Mouse (Mus musculus) midbrain, embryonic 16.5 days (tissue): ENCODE data around the gene Dock7. TPM values are rescaled to one million over a fixed set of nuclear protein-coding genes. Genes with fewer than 3 reads are reported as not detected.

Source experiments
- ATAC-seq: fragments of 200-750 bp; cut with Nextera tagmentation; 2 replicates; pipeline ENCODE4 v1.8.0; 2017; ENCODE audit warnings: moderate TSS enrichment
- H3K27ac ChIP-seq: fragments of 300-500 bp; sonication (generic); 2 replicates; pipeline ENCODE4 v1.5.1; 2014; ENCODE audit warnings: mild to moderate bottlenecking, low read length, mixed read lengths
- H3K27me3 ChIP-seq: fragments of 300-500 bp; sonication (generic); 2 replicates; pipeline ENCODE4 v1.6.1; 2014; ENCODE audit warnings: low read depth, low read length, mixed read lengths; ENCODE audit not compliant: control insufficient read depth, insufficient read depth
- H3K36me3 ChIP-seq: fragments of 300-500 bp; sonication (generic); 2 replicates; pipeline ENCODE4 v1.6.1; 2014; ENCODE audit warnings: mild to moderate bottlenecking, low read length, moderate library complexity, mixed read lengths; ENCODE audit not compliant: control insufficient read depth, insufficient read depth
- H3K4me1 ChIP-seq: fragments of 300-500 bp; sonication (generic); 2 replicates; pipeline ENCODE4 v1.6.1; 2014; ENCODE audit warnings: mild to moderate bottlenecking, low read length, mixed read lengths; ENCODE audit not compliant: control insufficient read depth, insufficient read depth
- H3K4me2 ChIP-seq: fragments of 300-500 bp; sonication (generic); 2 replicates; pipeline ENCODE4 v1.6.1; 2014; ENCODE audit warnings: mild to moderate bottlenecking, low read length, mixed read lengths
- H3K4me3 ChIP-seq: fragments of 300-500 bp; sonication (generic); 2 replicates; pipeline ENCODE4 v1.5.1; 2014; ENCODE audit warnings: low read depth, mild to moderate bottlenecking, low read length, moderate library complexity, mixed read lengths
- H3K9ac ChIP-seq: fragments of 300-500 bp; sonication (generic); 2 replicates; pipeline ENCODE4 v1.6.1; 2014; ENCODE audit warnings: low read depth, low read length, mixed read lengths
- H3K9me3 ChIP-seq: fragments of 300-500 bp; sonication (generic); replicated peaks from 2 replicates; pipeline ENCODE4 v1.6.1; 2014; ENCODE audit warnings: mild to moderate bottlenecking, low read length, mixed read lengths; ENCODE audit not compliant: control insufficient read depth, poor library complexity, severe bottlenecking
- WGBS: fragments of 180-500 bp; shearing (Covaris S2); extraction: QIAGEN DNeasy Blood & Tissue Kit; methylation state at CpG from one replicate; pipeline ENCODE4 v1.1.7; 2014; 5-methylcytosine and 5-hydroxymethylcytosine counted together
- polyA plus RNA-seq: library from polyadenylated mRNA; unstranded; fragments of >200 nt; fragmentation: Nextera tagmentation; extraction: Ambion mirVana; gene quantifications from 2 replicates; pipeline ENCODE4 v1.2.1, GENCODE M21; 2015

Dock7 gene
- polyA plus RNA-seq, 1 experiment from 2014 or later, result 64.4 TPM

DNA sequence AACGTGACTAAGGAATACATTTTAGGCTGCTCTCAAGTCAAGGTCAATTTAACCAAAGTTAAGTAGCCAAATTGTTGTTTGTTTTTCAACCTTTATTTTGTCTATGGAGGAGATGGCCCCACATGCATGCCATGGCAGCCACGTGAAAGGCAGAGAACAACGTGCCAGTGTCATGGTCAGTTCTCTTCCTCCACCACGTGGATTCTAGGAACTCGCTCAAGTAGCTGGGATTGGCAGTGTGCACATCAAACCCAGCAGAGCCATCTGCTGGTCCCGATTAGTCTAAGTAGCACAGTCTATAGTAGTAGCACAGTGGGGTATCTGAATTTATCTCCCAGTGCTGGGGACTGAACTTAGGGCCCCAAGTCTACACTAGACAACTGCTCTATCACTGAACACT, 51.9 kb downstream of the Dock7 start:
- Histone ChIP-seq H3K27ac (no peak overlapping the region), H3K4me3 (no peak overlapping the region), H3K36me3 (peaks cover 19% of the 10 kb centered on the region), H3K27me3 (no peaks in the 10 kb centered on the region), H3K4me2 (no peak overlapping the region), H3K9me3 (no peaks in the 10 kb centered on the region), H3K4me1 (no peaks in the 10 kb centered on the region), H3K9ac (no peak overlapping the region)
- ATAC-seq, result no peak
- WGBS, result 77% methylated on average over 6 of the region's 6 CpGs

DNA sequence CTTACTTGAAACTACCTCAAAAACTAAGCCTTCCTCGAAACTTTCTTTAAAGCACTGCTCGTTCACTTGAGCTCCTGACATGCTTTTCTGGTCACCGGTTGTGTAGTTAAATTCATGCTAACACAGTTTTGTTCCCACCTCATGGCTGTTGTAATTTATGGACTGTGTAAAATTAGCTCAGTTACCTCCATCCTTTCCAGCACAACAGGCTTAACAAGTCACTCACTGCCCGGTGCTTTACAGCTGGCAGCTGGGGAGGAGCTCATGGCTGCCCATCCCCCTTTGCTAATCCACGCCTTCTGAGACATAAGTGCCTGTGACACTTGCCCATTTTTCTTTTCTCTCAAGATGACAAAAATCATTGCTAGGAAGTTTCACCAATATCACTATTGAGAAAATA, 56.2 kb downstream of the Dock7 start:
- no peak overlapping the region for H3K4me3 ChIP-seq
- no peak overlapping the region for H3K27ac ChIP-seq
- H3K27me3 ChIP-seq, result no peaks in the 10 kb centered on the region
- no peak overlapping the region for H3K9ac ChIP-seq
- 44% methylated on average over 5 of the region's 5 CpGs for WGBS
- H3K9me3 ChIP-seq, result no peaks in the 10 kb centered on the region
- no peak; the same call in 1 of the 2 replicates for ATAC-seq
- no peaks in the 10 kb centered on the region for H3K4me1 ChIP-seq
- no peak overlapping the region for H3K4me2 ChIP-seq
- peaks cover 6% of the 10 kb centered on the region for H3K36me3 ChIP-seq

DNA sequence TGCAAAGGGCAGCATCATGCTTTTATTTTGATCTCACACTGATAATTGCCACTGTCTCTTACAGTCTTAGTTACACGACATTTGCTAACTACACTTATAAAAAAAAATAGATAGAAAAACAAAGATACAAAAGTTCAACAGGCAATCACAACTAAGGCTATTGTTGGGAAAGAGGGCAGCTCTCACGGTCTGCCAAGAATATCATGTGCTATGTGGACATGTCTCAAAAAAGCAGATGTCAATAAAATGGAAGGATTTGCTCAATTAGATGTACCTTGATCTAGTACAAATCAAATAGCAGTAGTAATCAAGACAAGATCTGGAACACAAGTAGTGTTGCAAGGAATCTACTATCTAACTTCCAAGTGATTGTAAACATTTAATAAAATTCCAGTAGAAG, 72.1 kb downstream of the Dock7 start:
- H3K27me3 ChIP-seq, result no peaks in the 10 kb centered on the region
- ATAC-seq, result no peak
- H3K36me3 ChIP-seq, result peaks cover 10% of the 10 kb centered on the region; the same call in 1 of the 2 replicates
- no peak overlapping the region for H3K4me2 ChIP-seq
- no peaks in the 10 kb centered on the region for H3K9me3 ChIP-seq
- no peak overlapping the region for H3K27ac ChIP-seq
- no peak overlapping the region for H3K9ac ChIP-seq
- 89% methylated on average over 2 of the region's 2 CpGs for WGBS
- H3K4me1 ChIP-seq, result no peaks in the 10 kb centered on the region
- no peak overlapping the region for H3K4me3 ChIP-seq

DNA sequence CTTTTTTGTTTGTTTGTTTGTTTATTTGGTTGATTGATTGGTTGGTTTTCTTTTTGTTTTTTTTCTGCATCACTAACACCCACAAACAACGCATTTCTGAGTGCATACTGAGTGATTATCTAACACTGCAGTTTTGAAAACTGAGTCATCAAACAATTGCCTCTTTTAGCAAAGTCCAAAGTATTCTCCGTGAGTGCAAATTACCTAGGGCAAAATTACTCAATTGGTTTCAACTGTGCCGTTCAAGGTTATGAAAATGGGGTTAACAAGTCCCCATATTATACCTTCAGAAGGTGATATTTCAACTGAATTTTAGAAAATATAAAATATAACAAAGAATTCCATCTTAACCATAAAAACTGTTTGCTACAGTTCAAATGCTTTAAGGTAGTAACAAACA, 74.2 kb downstream of the Dock7 start:
- ATAC-seq, result no peak
- H3K4me3 ChIP-seq, result no peak overlapping the region
- H3K9ac ChIP-seq, result no peak overlapping the region
- peaks cover 12% of the 10 kb centered on the region for H3K36me3 ChIP-seq
- WGBS, result 76% methylated on average over 3 of the region's 3 CpGs
- H3K27me3 ChIP-seq, result no peaks in the 10 kb centered on the region
- no peak overlapping the region for H3K27ac ChIP-seq
- H3K4me2 ChIP-seq, result no peak overlapping the region
- no peaks in the 10 kb centered on the region for H3K9me3 ChIP-seq
- no peaks in the 10 kb centered on the region for H3K4me1 ChIP-seq

DNA sequence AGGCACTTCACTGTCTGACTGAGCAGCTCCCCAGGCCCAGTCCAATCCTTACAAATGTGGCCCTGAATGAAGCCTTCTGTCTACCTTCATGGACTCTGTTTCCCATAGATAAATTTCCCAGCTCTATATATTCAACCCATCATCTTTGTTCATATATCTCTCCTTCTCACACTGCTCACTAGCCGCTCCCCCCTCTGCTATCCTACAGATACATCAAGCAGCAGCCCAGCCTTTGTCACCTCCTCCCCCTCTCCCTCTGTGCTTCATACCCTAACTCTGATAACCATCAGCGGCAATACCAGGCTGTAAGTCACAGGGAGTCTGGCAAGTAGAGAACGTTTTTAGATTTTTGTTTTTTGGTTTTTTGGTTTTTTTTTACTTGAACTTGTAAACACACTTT, 75.9 kb downstream of the Dock7 start:
- H3K36me3 ChIP-seq, result peaks cover 12% of the 10 kb centered on the region

DNA sequence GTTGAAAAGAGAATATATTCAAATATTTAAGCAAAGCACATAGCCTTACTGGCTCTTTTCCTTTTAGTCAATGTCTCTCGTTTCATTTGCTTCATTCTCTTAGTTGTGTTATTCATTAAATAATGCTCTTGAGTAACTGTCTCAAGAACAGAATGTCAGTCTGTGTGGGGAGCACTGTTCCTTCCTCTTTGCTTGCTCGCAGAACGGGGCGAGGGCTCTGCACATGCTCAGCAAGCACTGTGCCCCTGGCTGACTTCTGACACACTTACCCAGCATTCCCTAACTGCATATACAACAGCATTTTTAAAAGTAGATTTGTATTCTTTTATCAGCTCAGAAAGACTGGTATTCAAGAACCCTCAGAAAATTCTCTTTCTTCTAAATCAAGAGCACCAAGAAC, 87.8 kb downstream of the Dock7 start:
- Histone ChIP-seq H3K27ac (no peak overlapping the region), H3K4me1 (no peaks in the 10 kb centered on the region), H3K4me3 (no peak overlapping the region), H3K27me3 (no peaks in the 10 kb centered on the region), H3K9me3 (no peaks in the 10 kb centered on the region), H3K36me3 (no peaks in the 10 kb centered on the region), H3K4me2 (no peak overlapping the region), H3K9ac (no peak overlapping the region)
- ATAC-seq, result no peak
- 85% methylated on average over 4 of the region's 4 CpGs for WGBS

More for the DNA sequence above, 75.9 kb downstream of the Dock7 start:
- no peak overlapping the region for H3K9ac ChIP-seq
- H3K27me3 ChIP-seq, result no peaks in the 10 kb centered on the region
- 89% methylated on average over 3 of the region's 3 CpGs for WGBS
- ATAC-seq, result no peak
- no peak overlapping the region for H3K4me2 ChIP-seq
- no peaks in the 10 kb centered on the region for H3K9me3 ChIP-seq
- H3K27ac ChIP-seq, result no peak overlapping the region
- H3K4me1 ChIP-seq, result no peaks in the 10 kb centered on the region
- H3K4me3 ChIP-seq, result no peak overlapping the region

DNA sequence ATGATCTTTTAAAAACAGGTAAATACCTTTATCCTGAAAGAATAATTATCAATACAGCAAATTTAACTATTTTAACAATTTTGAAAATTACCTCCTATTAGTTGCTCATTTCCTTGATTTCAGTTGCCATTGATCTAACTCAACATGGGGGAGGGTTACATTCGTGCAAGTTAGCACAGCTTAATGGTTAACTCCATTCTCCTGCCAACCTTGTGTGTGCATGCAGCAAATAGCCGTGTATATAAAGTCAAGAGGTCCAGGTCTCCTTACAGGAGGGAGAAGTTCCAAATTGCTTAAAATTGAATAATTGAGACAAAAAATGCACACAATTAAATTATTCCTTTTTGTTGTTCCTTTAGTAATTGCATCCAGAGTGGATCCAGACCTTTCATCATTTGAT, 90.0 kb downstream of the Dock7 start, which contains the start of gene Angptl3:
Gene Angptl3 (plus strand): TSS at position 269 of the 400 bp plus-strand sequence.
- no peaks in the 10 kb centered on the region for H3K4me1 ChIP-seq
- H3K27ac ChIP-seq, result no peak within 1 kb of the TSS
- no peaks in the 10 kb centered on the region for H3K27me3 ChIP-seq
- no peak for ATAC-seq
- no peaks in the 10 kb centered on the region for H3K36me3 ChIP-seq
- no peak within 1 kb of the TSS for H3K4me3 ChIP-seq
- H3K9ac ChIP-seq, result no peak within 1 kb of the TSS
- WGBS, result 91% methylated on average over 2 of the region's 2 CpGs
- H3K9me3 ChIP-seq, result no peaks in the 10 kb centered on the region
- no peak within 1 kb of the TSS for H3K4me2 ChIP-seq

DNA sequence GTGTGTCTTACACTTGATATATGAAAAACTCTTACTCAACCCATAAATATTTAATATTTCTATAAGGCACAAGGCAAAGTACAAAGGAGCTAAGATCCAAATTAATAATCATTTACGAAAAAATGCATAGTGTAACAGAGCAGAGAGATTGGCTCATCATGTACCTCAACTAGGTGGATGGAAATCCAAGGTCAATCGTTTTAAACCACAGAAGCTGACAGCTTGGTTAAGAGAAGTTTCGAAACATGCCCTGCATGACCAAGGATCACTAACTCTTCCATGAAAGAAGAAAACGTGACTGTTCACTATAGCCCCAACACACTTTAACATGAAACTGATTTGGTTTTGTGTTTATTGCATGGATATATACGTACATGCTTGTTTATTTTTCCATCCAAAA, 92.3 kb downstream of the Dock7 start:
- no peak overlapping the region for H3K27ac ChIP-seq
- H3K9ac ChIP-seq, result no peak overlapping the region
- H3K4me3 ChIP-seq, result no peak overlapping the region
- WGBS, result 95% methylated on average over 5 of the region's 5 CpGs
- no peaks in the 10 kb centered on the region for H3K4me1 ChIP-seq
- H3K4me2 ChIP-seq, result no peak overlapping the region
- no peaks in the 10 kb centered on the region for H3K27me3 ChIP-seq
- no peaks in the 10 kb centered on the region for H3K36me3 ChIP-seq
- no peak for ATAC-seq
- H3K9me3 ChIP-seq, result no peaks in the 10 kb centered on the region

DNA sequence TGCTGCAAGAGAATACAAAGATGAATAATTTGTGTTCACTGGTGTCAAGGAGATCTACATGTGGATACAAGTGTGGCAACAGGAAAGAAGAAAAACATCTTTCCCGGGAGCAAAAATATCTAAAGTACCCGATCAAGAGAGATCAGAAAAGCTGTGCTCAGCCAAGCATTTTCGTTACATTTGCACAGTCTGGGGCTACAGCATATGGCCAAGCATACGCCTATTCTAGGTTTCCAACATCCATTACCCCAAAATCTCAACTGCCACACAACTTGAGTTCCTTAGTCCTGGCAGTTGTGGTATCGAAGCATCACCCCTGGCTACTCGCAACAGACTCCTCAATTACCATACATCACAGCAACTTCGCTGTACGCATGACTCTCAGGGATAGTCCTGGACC, 98.5 kb downstream of the Dock7 start:
- WGBS, result 95% methylated on average over 8 of the region's 8 CpGs
- Histone ChIP-seq H3K27ac (no peak overlapping the region), H3K4me1 (no peaks in the 10 kb centered on the region), H3K4me2 (no peak overlapping the region), H3K4me3 (no peak overlapping the region), H3K36me3 (peaks cover 2% of the 10 kb centered on the region; the same call in 1 of the 2 replicates), H3K9ac (no peak overlapping the region), H3K27me3 (no peaks in the 10 kb centered on the region), H3K9me3 (no peaks in the 10 kb centered on the region)
- ATAC-seq, result no peak

DNA sequence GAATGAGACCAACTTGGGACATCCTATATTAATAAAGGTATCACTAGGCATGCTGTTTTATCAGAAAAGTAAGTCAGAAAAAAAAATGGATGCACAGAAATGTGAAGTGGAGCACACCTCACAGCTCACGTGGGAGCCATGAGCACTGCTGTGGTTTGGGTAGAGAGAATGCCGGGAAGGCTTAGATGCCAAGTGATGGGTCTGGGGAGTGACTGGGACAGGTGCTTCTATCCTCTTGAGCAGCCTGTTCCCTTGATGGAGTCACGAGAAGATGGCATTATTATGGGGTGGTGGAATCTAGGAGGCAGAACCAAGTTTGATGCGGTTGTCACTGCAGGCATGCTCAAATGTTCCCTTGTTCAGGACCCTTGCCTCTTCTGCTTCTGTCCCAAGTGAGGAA, 109.7 kb downstream of the Dock7 start:
- Histone ChIP-seq H3K4me3 (no peak overlapping the region), H3K4me2 (no peak overlapping the region), H3K27ac (no peak overlapping the region), H3K9ac (no peak overlapping the region), H3K4me1 (no peaks in the 10 kb centered on the region), H3K27me3 (no peaks in the 10 kb centered on the region), H3K9me3 (no peaks in the 10 kb centered on the region), H3K36me3 (peaks cover 19% of the 10 kb centered on the region)
- ATAC-seq, result no peak
- 90% methylated on average over 4 of the region's 4 CpGs for WGBS
